Mouse (Mus musculus) liver, adult 2 months (tissue): ENCODE data around the gene Ccdc177. TPM values are rescaled to one million over a fixed set of nuclear protein-coding genes. Genes with fewer than 3 reads are reported as not detected.

Source experiments
- DNase-seq: peaks from one replicate; pipeline ENCODE4 v3.0.0-alpha.2; 2011; ENCODE audit warnings: low read depth, low spot score; ENCODE audit errors: extremely low read depth
- H3K27ac ChIP-seq: fragments of 200-500 bp; replicated peaks from 2 replicates; pipeline ENCODE4 v1.5.1; 2012; ENCODE audit warnings: low read depth, mild to moderate bottlenecking, control low read depth, inconsistent platforms, low read length; ENCODE audit not compliant: insufficient read depth
- H3K27me3 ChIP-seq: fragments of 200-500 bp; 2 replicates; pipeline ENCODE4 v1.6.1; 2012; ENCODE audit warnings: mild to moderate bottlenecking, moderate library complexity, low read length, inconsistent platforms; ENCODE audit not compliant: control insufficient read depth, insufficient read depth
- H3K36me3 ChIP-seq: fragments of 200-500 bp; 2 replicates; pipeline ENCODE4 v1.6.1; 2012; ENCODE audit warnings: low read length, inconsistent platforms; ENCODE audit not compliant: control insufficient read depth, insufficient read depth
- H3K4me1 ChIP-seq: fragments of 200-500 bp; 2 replicates; pipeline ENCODE4 v1.6.1; 2011; ENCODE audit warnings: low read length; ENCODE audit not compliant: control insufficient read depth, insufficient read depth
- H3K4me3 ChIP-seq: fragments of 200-500 bp; 2 replicates; pipeline ENCODE4 v1.5.1; 2011; ENCODE audit warnings: low read depth, mild to moderate bottlenecking, control low read depth, low read length, moderate library complexity; ENCODE audit not compliant: insufficient read depth
- H3K79me2 ChIP-seq: fragments of 200-500 bp; 2 replicates; pipeline ENCODE4 v1.6.1; 2012; ENCODE audit warnings: inconsistent platforms, mild to moderate bottlenecking, low read length, moderate library complexity; ENCODE audit not compliant: control insufficient read depth, insufficient read depth
- H3K9ac ChIP-seq: fragments of 200-500 bp; 2 replicates; pipeline ENCODE4 v1.6.1; 2012; ENCODE audit warnings: low read depth, mild to moderate bottlenecking, control low read depth, inconsistent platforms, low read length
- CTCF ChIP-seq: fragments of 200-500 bp; IDR thresholded peaks from 2 replicates; pipeline ENCODE4 v1.5.1; 2011; ENCODE audit warnings: low read depth, low read length, control low read depth
- POLR2A ChIP-seq: fragments of 200-500 bp; IDR thresholded peaks from 2 replicates; pipeline ENCODE4 v1.6.1; 2011; ENCODE audit warnings: low read length, control low read depth; ENCODE audit not compliant: insufficient read depth; ENCODE audit errors: extremely low read depth
- WGBS: fragments of 180-500 bp; shearing (Covaris S2); methylation state at CpG from one replicate; pipeline ENCODE4 v1.1.7; 2018; 5-methylcytosine and 5-hydroxymethylcytosine counted together
- polyA plus RNA-seq: library from polyadenylated mRNA; depleted of rRNA; stranded (reverse); fragments of >200 nt; gene quantifications from 2 replicates; pipeline ENCODE4 v1.2.3, GENCODE M21; 2012; rRNA removed
- total RNA-seq: library from RNA; depleted of rRNA; stranded (reverse); fragments of >200 nt; gene quantifications from 2 replicates; pipeline ENCODE4 v1.2.3, GENCODE M21; 2014; rRNA removed

Gene Ccdc177
- total and polyA plus RNA-seq, 2 experiments, result not detected

GRCm38 (mm10) chr12:80715915-80716314 lies 44.6 kb downstream of the Ccdc177 start:
- no peak overlapping the region for H3K9ac ChIP-seq
- no peak for TF ChIP-seq CTCF
- TF ChIP-seq POLR2A, result no peak
- H3K36me3 ChIP-seq, result no peaks in the 10 kb centered on the region
- no peak for DNase-seq
- no peaks in the 10 kb centered on the region for H3K27me3 ChIP-seq
- H3K4me3 ChIP-seq, result no peak overlapping the region
- WGBS, result 70% methylated on average over 6 of the region's 6 CpGs
- no peaks in the 10 kb centered on the region for H3K79me2 ChIP-seq
- no peak overlapping the region for H3K27ac ChIP-seq
- no peaks in the 10 kb centered on the region for H3K4me1 ChIP-seq

- no peaks in the 10 kb centered on the region for H3K27me3 ChIP-seq
- TF ChIP-seq CTCF (no peak), POLR2A (no peak)
- H3K4me3 ChIP-seq, result no peak overlapping the region
- no peaks in the 10 kb centered on the region for H3K36me3 ChIP-seq
- peak; percentile 48 for DNase-seq
- H3K9ac ChIP-seq, result no peak overlapping the region
- H3K27ac ChIP-seq, result no peak overlapping the region
- 14% methylated on average over 6 of the region's 6 CpGs for WGBS
- H3K4me1 ChIP-seq, result peaks cover 7% of the 10 kb centered on the region; the same call in 1 of the 2 replicates
- H3K79me2 ChIP-seq, result no peaks in the 10 kb centered on the region
Observed at GRCm38 (mm10) chr12:80706915-80707604, 53.4 kb downstream of the Ccdc177 start.

GRCm38 (mm10) chr12:80706208-80706914 lies 54.1 kb downstream of the Ccdc177 start:
- peak; percentile 17 for DNase-seq
- WGBS, result 36% methylated on average over 11 of the region's 11 CpGs
- Histone ChIP-seq H3K27ac (no peak overlapping the region), H3K4me1 (peaks cover 7% of the 10 kb centered on the region; the same call in 1 of the 2 replicates), H3K27me3 (no peaks in the 10 kb centered on the region), H3K4me3 (no peak overlapping the region), H3K36me3 (no peaks in the 10 kb centered on the region), H3K79me2 (no peaks in the 10 kb centered on the region), H3K9ac (no peak overlapping the region)
- TF ChIP-seq CTCF, result peak; percentile 18; the same call in 1 of the 2 replicates
- TF ChIP-seq POLR2A, result no peak

Other genes with a start within 250 kb of the Ccdc177 start
- 0.07 TPM in 1 of 2 replicates, not detected in the other for gene Galnt16, start 242.4 kb downstream of the Ccdc177 start, total RNA-seq
- 0.02 TPM in 1 of 2 replicates, not detected in the other for gene Galnt16, start 242.4 kb downstream of the Ccdc177 start, polyA plus RNA-seq
- 20.7 and 20.8 TPM in 2 replicates for gene Slc39a9, start 116.8 kb downstream of the Ccdc177 start, total RNA-seq
- gene Slc39a9, start 116.8 kb downstream of the Ccdc177 start, polyA plus RNA-seq, result 46.4 and 51.4 TPM in 2 replicates
- 17.6 and 20.4 TPM in 2 replicates for gene Erh, start 116.3 kb downstream of the Ccdc177 start, total RNA-seq
- 18.1 and 21.2 TPM in 2 replicates for gene Erh, start 116.3 kb downstream of the Ccdc177 start, polyA plus RNA-seq
- gene Plekhd1, start 68.1 kb downstream of the Ccdc177 start, total RNA-seq, result 0.07 TPM in 1 of 2 replicates, not detected in the other
- not detected in 2 replicates for gene Plekhd1, start 68.1 kb downstream of the Ccdc177 start, polyA plus RNA-seq
- gene Susd6, start 29.8 kb upstream of the Ccdc177 start, total RNA-seq, result 20.1 and 27.5 TPM in 2 replicates
- gene Susd6, start 29.8 kb upstream of the Ccdc177 start, polyA plus RNA-seq, result 21.8 and 22.3 TPM in 2 replicates
- 232 and 331 TPM in 2 replicates for gene Srsf5, start 184.8 kb upstream of the Ccdc177 start, total RNA-seq
- 198 and 238 TPM in 2 replicates for gene Srsf5, start 184.8 kb upstream of the Ccdc177 start, polyA plus RNA-seq
- 389 and 508 TPM in 2 replicates for gene Slc10a1, start 208.0 kb upstream of the Ccdc177 start, total RNA-seq
- 1,193 and 1,387 TPM in 2 replicates for gene Slc10a1, start 208.0 kb upstream of the Ccdc177 start, polyA plus RNA-seq